Mouse (Mus musculus) CH12.LX (cell line): ENCODE data around the gene Mkrn2. TPM values are rescaled to one million over a fixed set of nuclear protein-coding genes. Genes with fewer than 3 reads are reported as not detected.

Experiments used
- DNase-seq: peaks from one replicate; pipeline ENCODE4 v3.0.0-alpha.2; 2013; ENCODE audit errors: extremely low read depth
- H3K27ac ChIP-seq: 2 replicates; pipeline ENCODE4 v1.5.1; 2012; ENCODE audit warnings: low read depth, mild to moderate bottlenecking, control low read depth, moderate library complexity; ENCODE audit not compliant: insufficient read depth
- H3K27me3 ChIP-seq: replicated peaks from 2 replicates; pipeline ENCODE3; 2012; ENCODE audit warnings: inconsistent platforms
- H3K36me3 ChIP-seq, 2 experiments: replicated peaks in 1 of 2; 2 replicates each; pipeline versions ENCODE3 to v1.6.1; 2012; ENCODE audit warnings: inconsistent platforms in 1 of 2, low read length in 1 of 2, mild to moderate bottlenecking in 1 of 2, mixed read lengths in 1 of 2, moderate library complexity in 1 of 2; ENCODE audit not compliant: control insufficient read depth in 1 of 2, insufficient read depth in 1 of 2
- H3K4me1 ChIP-seq, 2 experiments: 2 replicates each; pipeline ENCODE4 v1.6.1; 2012; ENCODE audit warnings: inconsistent platforms in 1 of 2, moderate library complexity in 1 of 2; ENCODE audit not compliant: insufficient read depth in 2 of 2, control insufficient read depth in 1 of 2
- H3K4me2 ChIP-seq: 2 replicates; pipeline ENCODE4 v1.6.1; 2012; ENCODE audit warnings: low read depth, mild to moderate bottlenecking, control low read depth; ENCODE audit not compliant: poor library complexity, insufficient read depth, severe bottlenecking
- H3K4me3 ChIP-seq, 3 experiments: fragments of 150-350 bp in 1 of 3; sonication (generic) in 1 of 3; replicated peaks in 1 of 3; 2 replicates each; pipeline versions ENCODE3 to v1.5.1; 2011 to 2012; ENCODE audit warnings: low read depth in 2 of 3, low read length in 2 of 3, mild to moderate bottlenecking in 2 of 3, moderate library complexity in 2 of 3, control low read depth in 1 of 3, improper control_type of control experiment in 1 of 3, inconsistent platforms in 1 of 3, mixed read lengths in 1 of 3; ENCODE audit not compliant: poor library complexity in 1 of 3
- H3K79me2 ChIP-seq: replicated peaks from 2 replicates; pipeline ENCODE4 v1.6.1; 2012; ENCODE audit warnings: mild to moderate bottlenecking, moderate library complexity; ENCODE audit not compliant: control insufficient read depth, poor library complexity, insufficient read depth, severe bottlenecking; ENCODE audit errors: extremely low read depth
- H3K9ac ChIP-seq: 2 replicates; pipeline ENCODE4 v1.6.1; 2012; ENCODE audit warnings: low read depth, mild to moderate bottlenecking, control low read depth, moderate library complexity; ENCODE audit not compliant: insufficient read depth
- H3K9me3 ChIP-seq: replicated peaks from 2 replicates; pipeline ENCODE3; 2012; ENCODE audit warnings: low read length, inconsistent platforms, mixed read lengths
- CHD1 ChIP-seq: IDR thresholded peaks from 2 replicates; pipeline ENCODE4 v1.6.1; 2012; ENCODE audit warnings: low read depth, low read length, improper control_type of control experiment, inconsistent platforms
- CTCF ChIP-seq, 2 experiments: IDR thresholded peaks in 1 of 2; conservative IDR thresholded peaks in 1 of 2; 2 replicates each; pipeline ENCODE4 v1.5.1; 2011 to 2012; ENCODE audit warnings: low read depth in 2 of 2, low read length in 2 of 2, improper control_type of control experiment in 1 of 2, inconsistent platforms in 1 of 2, mild to moderate bottlenecking in 1 of 2, moderate library complexity in 1 of 2
- E2F4 ChIP-seq: IDR thresholded peaks from 2 replicates; pipeline ENCODE4 v1.6.1; 2011; ENCODE audit warnings: low read depth, low read length, improper control_type of control experiment; ENCODE audit not compliant: insufficient replicate concordance
- ELF1 ChIP-seq: IDR thresholded peaks from 2 replicates; pipeline ENCODE4 v1.6.1; 2014; ENCODE audit warnings: low read depth, mild to moderate bottlenecking, inconsistent platforms, low read length, improper control_type of control experiment
- EP300 ChIP-seq: IDR thresholded peaks from 2 replicates; pipeline ENCODE4 v1.6.1; 2011; ENCODE audit warnings: low read length, improper control_type of control experiment
- GABPA ChIP-seq: IDR thresholded peaks from 2 replicates; pipeline ENCODE4 v1.6.1; 2012; ENCODE audit warnings: low read depth, low read length, improper control_type of control experiment, inconsistent platforms; ENCODE audit not compliant: insufficient replicate concordance
- HCFC1 ChIP-seq: IDR thresholded peaks from 2 replicates; pipeline ENCODE4 v1.6.1; 2012; ENCODE audit warnings: low read depth, mild to moderate bottlenecking, inconsistent platforms, low read length, improper control_type of control experiment
- IRF4 ChIP-seq: IDR thresholded peaks from 2 replicates; pipeline ENCODE4 v1.6.1; 2014; ENCODE audit warnings: low read depth, mild to moderate bottlenecking, inconsistent platforms, low read length, improper control_type of control experiment
- JUN ChIP-seq: IDR thresholded peaks from 2 replicates; pipeline ENCODE4 v1.6.1; 2011; ENCODE audit warnings: low read depth, mild to moderate bottlenecking, low read length, improper control_type of control experiment, moderate library complexity; ENCODE audit not compliant: insufficient read depth
- MAX ChIP-seq: IDR thresholded peaks from 2 replicates; pipeline ENCODE4 v1.6.1; 2011; ENCODE audit warnings: low read length, improper control_type of control experiment
- MEF2A ChIP-seq: IDR thresholded peaks from 2 replicates; pipeline ENCODE4 v1.6.1; 2014; ENCODE audit warnings: low read depth, mild to moderate bottlenecking, inconsistent platforms, low read length, improper control_type of control experiment, borderline replicate concordance
- MXI1 ChIP-seq: IDR thresholded peaks from 2 replicates; pipeline ENCODE4 v1.6.1; 2011; ENCODE audit warnings: mild to moderate bottlenecking, low read depth, low read length, improper control_type of control experiment
- MYC ChIP-seq: IDR thresholded peaks from 2 replicates; pipeline ENCODE4 v1.6.1; 2011; ENCODE audit warnings: low read depth, mild to moderate bottlenecking, improper control_type of control experiment, low read length
- NRF1 ChIP-seq: IDR thresholded peaks from 2 replicates; pipeline ENCODE4 v1.6.1; 2014; ENCODE audit warnings: low read depth, mild to moderate bottlenecking, inconsistent platforms, low read length, improper control_type of control experiment, moderate library complexity
- POLR2A ChIP-seq: IDR thresholded peaks from 2 replicates; pipeline ENCODE4 v1.6.1; 2011; ENCODE audit warnings: low read depth, mild to moderate bottlenecking, improper control_type of control experiment, low read length
- RAD21 ChIP-seq: IDR thresholded peaks from 2 replicates; pipeline ENCODE4 v1.6.1; 2011; ENCODE audit warnings: low read depth, mild to moderate bottlenecking, low read length, improper control_type of control experiment, moderate library complexity
- SIN3A ChIP-seq: IDR thresholded peaks from 2 replicates; pipeline ENCODE4 v1.6.1; 2012; ENCODE audit warnings: low read length, improper control_type of control experiment, inconsistent platforms
- SMC3 ChIP-seq: IDR thresholded peaks from 2 replicates; pipeline ENCODE4 v1.6.1; 2011; ENCODE audit warnings: low read depth, low read length, improper control_type of control experiment
- TBP ChIP-seq: conservative IDR thresholded peaks from 2 replicates; pipeline ENCODE4 v1.6.1; 2011; ENCODE audit warnings: low read depth, low read length, improper control_type of control experiment
- TCF12 ChIP-seq: IDR thresholded peaks from 2 replicates; pipeline ENCODE4 v1.6.1; 2014; ENCODE audit warnings: low read depth, mild to moderate bottlenecking, inconsistent platforms, low read length, improper control_type of control experiment
- USF1 ChIP-seq: IDR thresholded peaks from 2 replicates; pipeline ENCODE4 v1.6.1; 2014; ENCODE audit warnings: low read depth, mild to moderate bottlenecking, inconsistent platforms, low read length, improper control_type of control experiment
- USF2 ChIP-seq: conservative IDR thresholded peaks from 2 replicates; pipeline ENCODE4 v1.6.1; 2011; ENCODE audit warnings: low read depth, low read length, improper control_type of control experiment
- ZC3H11A ChIP-seq: IDR thresholded peaks from 2 replicates; pipeline ENCODE4 v1.6.1; 2012; ENCODE audit warnings: low read depth, mild to moderate bottlenecking, inconsistent platforms, low read length, improper control_type of control experiment
- ZKSCAN1 ChIP-seq: IDR thresholded peaks from 2 replicates; pipeline ENCODE4 v1.6.1; 2012; ENCODE audit warnings: low read depth, inconsistent platforms, low read length, improper control_type of control experiment, borderline replicate concordance
- ZNF384 ChIP-seq: IDR thresholded peaks from 2 replicates; pipeline ENCODE4 v1.6.1; 2012; ENCODE audit warnings: low read depth, low read length, improper control_type of control experiment, inconsistent platforms
- dilution Hi-C: fragments of 300-500 bp; cut with MboI; formaldehyde crosslinking; loops from 2 replicates; pipeline ENCODE4 v1.14.3; 2020; ENCODE audit warnings: low sequenced_read_pairs; ENCODE audit not compliant: extremely low pct_unique_long_range_greater_than_20kb, extremely low pct_ligation_motif_present
- in situ Hi-C: fragments of 300-500 bp; cut with MboI; formaldehyde crosslinking; loops from 3 replicates; pipeline ENCODE4 v1.14.3; 2019; ENCODE audit warnings: low sequenced_read_pairs, low pct_ligation_motif_present, low pct_unique_long_range_greater_than_20kb, mixed read lengths
- polyA plus RNA-seq: library from polyadenylated mRNA; unstranded; fragments of >175 nt; gene quantifications from 2 replicates; pipeline ENCODE4 v1.2.1, GENCODE M21; 2012; ENCODE audit warnings: low read depth; ENCODE audit not compliant: insufficient read length
- total RNA-seq, 2 experiments: library from RNA; depleted of rRNA; stranded (reverse); fragments of 300-350 nt in 1 of 2; fragments of >200 nt in 1 of 2; gene quantifications; 2 replicates each; pipeline ENCODE4 v1.2.3; 2012 to 2014

Gene Mkrn2
- total and polyA plus RNA-seq, 3 experiments = 14.6 to 49.8 (median 18.6) TPM

DNA sequence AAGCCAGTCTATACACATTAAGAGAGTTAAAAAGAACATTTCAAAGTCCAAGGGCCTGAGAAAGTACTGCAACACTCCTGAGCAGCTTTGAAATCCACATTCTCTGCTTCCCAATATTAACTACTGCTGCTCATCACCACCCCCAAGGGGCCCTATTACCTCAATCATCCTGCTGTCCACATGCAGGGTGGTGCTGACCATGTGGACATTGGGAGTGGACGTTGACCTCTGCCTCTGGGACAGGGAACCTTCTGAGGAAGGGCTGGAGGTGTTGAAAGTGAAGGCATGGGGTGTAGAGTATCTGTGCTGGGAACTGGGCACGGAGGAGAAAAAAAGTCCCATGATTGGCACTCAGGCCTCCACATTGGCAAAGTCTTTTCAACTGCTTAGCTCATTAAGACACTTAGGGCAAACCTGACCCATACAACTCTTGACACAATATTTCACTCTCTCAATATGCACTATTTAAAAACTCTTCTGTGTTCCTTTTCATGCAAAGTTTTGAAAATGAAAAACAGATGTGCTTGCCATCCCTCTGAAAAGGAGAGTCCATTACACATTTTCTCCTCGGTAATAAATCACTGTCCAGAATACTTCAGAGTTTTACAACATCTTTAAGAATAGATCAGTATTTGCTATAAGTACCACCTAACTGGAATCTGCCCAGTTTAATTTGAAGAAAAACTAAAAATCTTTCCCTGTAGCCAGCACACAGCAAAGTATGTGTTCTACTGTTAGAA lies 29.5 kb downstream of the Mkrn2 start:
- Histone ChIP-seq H3K79me2 (no peaks in the 10 kb centered on the region), H3K9me3 (no peaks in the 10 kb centered on the region), H3K4me1 (no peaks in the 10 kb centered on the region), H3K27me3 (no peaks in the 10 kb centered on the region), H3K9ac (no peak overlapping the region), H3K4me2 (no peak overlapping the region), H3K27ac (no peak overlapping the region), H3K4me3 (no peak overlapping the region), H3K36me3 (peaks cover 47 to 92% of the 10 kb centered on the region in 2 experiments)
- no peak for DNase-seq
- in situ Hi-C loops (no loop called here), dilution Hi-C loops (no loop called here)
- TF ChIP-seq USF1 = no peak
- no peak for TF ChIP-seq ZKSCAN1
- TF ChIP-seq CTCF (conservative IDR thresholded peaks at IDR 0.05 in 1 of 2, IDR thresholded peaks at IDR 0.05 in 1 of 2; ENCODE audit: low read depth in 2 of 2, low read length in 2 of 2) = no peak
- TF ChIP-seq RAD21 = no peak
- TF ChIP-seq CHD1 = no peak
- no peak for TF ChIP-seq SMC3
- TF ChIP-seq MYC = no peak
- TF ChIP-seq TCF12 = no peak
- no peak for TF ChIP-seq MXI1
- TF ChIP-seq ELF1 = no peak
- no peak for TF ChIP-seq TBP
- no peak for TF ChIP-seq NRF1
- TF ChIP-seq EP300 = no peak
- no peak for TF ChIP-seq ZNF384
- TF ChIP-seq MAX = no peak
- no peak for TF ChIP-seq E2F4
- TF ChIP-seq HCFC1 = no peak
- no peak for TF ChIP-seq IRF4

DNA sequence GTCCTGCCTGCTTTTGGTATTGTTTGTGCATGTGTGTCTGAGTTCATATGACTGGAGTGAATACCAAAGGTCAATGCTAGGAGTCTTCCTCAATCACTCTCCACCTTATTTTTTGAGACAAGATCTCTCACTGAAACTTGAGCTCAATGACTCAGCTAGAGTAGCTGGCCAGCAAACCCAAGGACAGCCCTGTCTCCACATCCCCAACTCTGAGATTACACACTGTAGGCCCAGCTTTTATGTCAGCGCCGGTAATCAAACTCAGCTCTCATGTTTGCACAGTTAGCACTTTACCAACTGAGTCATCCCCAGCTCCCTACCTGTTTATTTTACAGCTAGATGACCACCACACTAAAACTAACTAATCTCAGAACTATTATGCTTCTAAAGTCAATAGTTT lies 32.3 kb downstream of the Mkrn2 start:
- in situ Hi-C loops = no loop called here

More for the DNA sequence above, 32.3 kb downstream of the Mkrn2 start:
- dilution Hi-C loops = no loop called here
- Histone ChIP-seq H3K4me3 (no peak overlapping the region), H3K9ac (no peak overlapping the region), H3K27ac (no peak overlapping the region), H3K36me3 (peaks cover 53 to 84% of the 10 kb centered on the region in 2 experiments), H3K27me3 (no peaks in the 10 kb centered on the region), H3K9me3 (no peaks in the 10 kb centered on the region), H3K4me2 (no peak overlapping the region), H3K79me2 (no peaks in the 10 kb centered on the region), H3K4me1 (no peaks in the 10 kb centered on the region)
- DNase-seq = no peak
- TF ChIP-seq RAD21 = no peak
- no peak for TF ChIP-seq USF1
- TF ChIP-seq GABPA = no peak
- no peak for TF ChIP-seq USF2
- no peak for TF ChIP-seq SIN3A
- no peak for TF ChIP-seq TCF12
- TF ChIP-seq MEF2A = no peak
- TF ChIP-seq ZC3H11A = no peak
- TF ChIP-seq IRF4 = no peak
- TF ChIP-seq TBP = no peak
- no peak for TF ChIP-seq JUN
- TF ChIP-seq POLR2A = no peak
